Mouse (Mus musculus): ENCODE results near the gene Pigq.

Pigq gene

GRCm38 (mm10) chr17:25925348-25925747, 19.4 kb downstream of the Pigq start:
- DNase-seq (ENCODE audit: low spot score) = peak; percentile 98

- peak; percentile 45 for DNase-seq (ENCODE audit: low spot score)
These were observed 22.6 kb downstream of the Pigq start for GRCm38 (mm10) chr17:25922120-25922519.

- DNase-seq (ENCODE audit: low spot score) = peak; percentile 100
These were observed 24.7 kb downstream of the Pigq start for GRCm38 (mm10) chr17:25919786-25920642.

- DNase-seq (ENCODE audit: low spot score) = no peak
These were observed 25.5 kb downstream of the Pigq start, which contains the start of gene Rab40c for GRCm38 (mm10) chr17:25919144-25919785. Gene Rab40c, minus strand, starts transcription at chr17:25919727.

- no peak for DNase-seq (ENCODE audit: low spot score)
These were observed 26.5 kb downstream of the Pigq start for GRCm38 (mm10) chr17:25918037-25918750.

GRCm38 (mm10) chr17:25916931-25917647, 27.6 kb downstream of the Pigq start:
- DNase-seq (ENCODE audit: low spot score) = no peak

- no peak for DNase-seq (ENCODE audit: low spot score)
These were observed 30.4 kb downstream of the Pigq start for GRCm38 (mm10) chr17:25914295-25914694.

GRCm38 (mm10) chr17:25913877-25914275, 30.9 kb downstream of the Pigq start:
- no peak for DNase-seq (ENCODE audit: low spot score)

- DNase-seq (ENCODE audit: low spot score) = no peak
These were observed 31.4 kb downstream of the Pigq start for GRCm38 (mm10) chr17:25913186-25913876.

- DNase-seq (ENCODE audit: low spot score) = peak; percentile 69
These were observed 32.9 kb downstream of the Pigq start for GRCm38 (mm10) chr17:25911816-25912215.

GRCm38 (mm10) chr17:25907640-25908039, 37.1 kb downstream of the Pigq start:
- no peak for DNase-seq (ENCODE audit: low spot score)

- no peak for DNase-seq (ENCODE audit: low spot score)
These were observed 41.7 kb downstream of the Pigq start for GRCm38 (mm10) chr17:25903061-25903460.

- DNase-seq (ENCODE audit: low spot score) = no peak
These were observed 44.5 kb downstream of the Pigq start for GRCm38 (mm10) chr17:25900193-25900592.

GRCm38 (mm10) chr17:25895891-25896290, 48.8 kb downstream of the Pigq start:
- DNase-seq (ENCODE audit: low spot score) = no peak

- peak; percentile 60 for DNase-seq (ENCODE audit: low spot score)
These were observed 49.3 kb downstream of the Pigq start for GRCm38 (mm10) chr17:25895415-25895814.

- DNase-seq (ENCODE audit: low spot score) = peak; percentile 83
These were observed 50.6 kb downstream of the Pigq start for GRCm38 (mm10) chr17:25893975-25894617.

GRCm38 (mm10) chr17:25888837-25889236, 55.9 kb downstream of the Pigq start:
- DNase-seq (ENCODE audit: low spot score) = no peak

- no peak for DNase-seq (ENCODE audit: low spot score)
These were observed 57.3 kb downstream of the Pigq start for GRCm38 (mm10) chr17:25887467-25887866.

- no peak for DNase-seq (ENCODE audit: low spot score)
These were observed 57.9 kb downstream of the Pigq start for GRCm38 (mm10) chr17:25886806-25887205.

GRCm38 (mm10) chr17:25885636-25886035, 59.1 kb downstream of the Pigq start:
- DNase-seq (ENCODE audit: low spot score) = no peak

- no peak for DNase-seq (ENCODE audit: low spot score)
These were observed 60.9 kb downstream of the Pigq start for GRCm38 (mm10) chr17:25883824-25884223.

Data from adipocyte (in vitro differentiated cells).